Mouse (Mus musculus) CH12.LX (cell line): ENCODE results near the gene Grb10. TPM values are rescaled to one million over a fixed set of nuclear protein-coding genes. Genes with fewer than 3 reads are reported as not detected.

Experiments
- DNase-seq: peaks from one replicate; pipeline ENCODE4 v3.0.0-alpha.2; 2013; ENCODE audit errors: extremely low read depth
- H3K27ac ChIP-seq: 2 replicates; pipeline ENCODE4 v1.5.1; 2012; ENCODE audit warnings: low read depth, mild to moderate bottlenecking, control low read depth, moderate library complexity; ENCODE audit not compliant: insufficient read depth
- H3K27me3 ChIP-seq: replicated peaks from 2 replicates; pipeline ENCODE3; 2012; ENCODE audit warnings: inconsistent platforms
- H3K36me3 ChIP-seq, 2 experiments: replicated peaks in 1 of 2; 2 replicates each; pipeline versions ENCODE3 to v1.6.1; 2012; ENCODE audit warnings: inconsistent platforms in 1 of 2, low read length in 1 of 2, mild to moderate bottlenecking in 1 of 2, mixed read lengths in 1 of 2, moderate library complexity in 1 of 2; ENCODE audit not compliant: control insufficient read depth in 1 of 2, insufficient read depth in 1 of 2
- H3K4me1 ChIP-seq, 2 experiments: 2 replicates each; pipeline ENCODE4 v1.6.1; 2012; ENCODE audit warnings: inconsistent platforms in 1 of 2, moderate library complexity in 1 of 2; ENCODE audit not compliant: insufficient read depth in 2 of 2, control insufficient read depth in 1 of 2
- H3K4me2 ChIP-seq: 2 replicates; pipeline ENCODE4 v1.6.1; 2012; ENCODE audit warnings: low read depth, mild to moderate bottlenecking, control low read depth; ENCODE audit not compliant: poor library complexity, insufficient read depth, severe bottlenecking
- H3K4me3 ChIP-seq, 3 experiments: fragments of 150-350 bp in 1 of 3; sonication (generic) in 1 of 3; replicated peaks in 1 of 3; 2 replicates each; pipeline versions ENCODE3 to v1.5.1; 2011 to 2012; ENCODE audit warnings: low read depth in 2 of 3, low read length in 2 of 3, mild to moderate bottlenecking in 2 of 3, moderate library complexity in 2 of 3, control low read depth in 1 of 3, improper control_type of control experiment in 1 of 3, inconsistent platforms in 1 of 3, mixed read lengths in 1 of 3; ENCODE audit not compliant: poor library complexity in 1 of 3
- H3K79me2 ChIP-seq: replicated peaks from 2 replicates; pipeline ENCODE4 v1.6.1; 2012; ENCODE audit warnings: mild to moderate bottlenecking, moderate library complexity; ENCODE audit not compliant: control insufficient read depth, poor library complexity, insufficient read depth, severe bottlenecking; ENCODE audit errors: extremely low read depth
- H3K9ac ChIP-seq: 2 replicates; pipeline ENCODE4 v1.6.1; 2012; ENCODE audit warnings: low read depth, mild to moderate bottlenecking, control low read depth, moderate library complexity; ENCODE audit not compliant: insufficient read depth
- H3K9me3 ChIP-seq: replicated peaks from 2 replicates; pipeline ENCODE3; 2012; ENCODE audit warnings: low read length, inconsistent platforms, mixed read lengths
- CHD1 ChIP-seq: IDR thresholded peaks from 2 replicates; pipeline ENCODE4 v1.6.1; 2012; ENCODE audit warnings: low read depth, low read length, improper control_type of control experiment, inconsistent platforms
- CHD2 ChIP-seq: IDR thresholded peaks from 2 replicates; pipeline ENCODE4 v1.6.1; 2011; ENCODE audit warnings: low read length, improper control_type of control experiment
- CTCF ChIP-seq, 2 experiments: IDR thresholded peaks in 1 of 2; conservative IDR thresholded peaks in 1 of 2; 2 replicates each; pipeline ENCODE4 v1.5.1; 2011 to 2012; ENCODE audit warnings: low read depth in 2 of 2, low read length in 2 of 2, improper control_type of control experiment in 1 of 2, inconsistent platforms in 1 of 2, mild to moderate bottlenecking in 1 of 2, moderate library complexity in 1 of 2
- EP300 ChIP-seq: IDR thresholded peaks from 2 replicates; pipeline ENCODE4 v1.6.1; 2011; ENCODE audit warnings: low read length, improper control_type of control experiment
- GABPA ChIP-seq: IDR thresholded peaks from 2 replicates; pipeline ENCODE4 v1.6.1; 2012; ENCODE audit warnings: low read depth, low read length, improper control_type of control experiment, inconsistent platforms; ENCODE audit not compliant: insufficient replicate concordance
- IRF4 ChIP-seq: IDR thresholded peaks from 2 replicates; pipeline ENCODE4 v1.6.1; 2014; ENCODE audit warnings: low read depth, mild to moderate bottlenecking, inconsistent platforms, low read length, improper control_type of control experiment
- MAFK ChIP-seq: IDR thresholded peaks from 2 replicates; pipeline ENCODE4 v1.6.1; 2011; ENCODE audit warnings: low read length, improper control_type of control experiment; ENCODE audit not compliant: insufficient replicate concordance
- MEF2A ChIP-seq: IDR thresholded peaks from 2 replicates; pipeline ENCODE4 v1.6.1; 2014; ENCODE audit warnings: low read depth, mild to moderate bottlenecking, inconsistent platforms, low read length, improper control_type of control experiment, borderline replicate concordance
- MXI1 ChIP-seq: IDR thresholded peaks from 2 replicates; pipeline ENCODE4 v1.6.1; 2011; ENCODE audit warnings: mild to moderate bottlenecking, low read depth, low read length, improper control_type of control experiment
- POLR2AphosphoS2 ChIP-seq: IDR thresholded peaks from 2 replicates; pipeline ENCODE4 v1.6.1; 2011; ENCODE audit warnings: low read depth, low read length, improper control_type of control experiment
- SIN3A ChIP-seq: IDR thresholded peaks from 2 replicates; pipeline ENCODE4 v1.6.1; 2012; ENCODE audit warnings: low read length, improper control_type of control experiment, inconsistent platforms
- SMC3 ChIP-seq: IDR thresholded peaks from 2 replicates; pipeline ENCODE4 v1.6.1; 2011; ENCODE audit warnings: low read depth, low read length, improper control_type of control experiment
- TCF12 ChIP-seq: IDR thresholded peaks from 2 replicates; pipeline ENCODE4 v1.6.1; 2014; ENCODE audit warnings: low read depth, mild to moderate bottlenecking, inconsistent platforms, low read length, improper control_type of control experiment
- UBTF ChIP-seq: IDR thresholded peaks from 2 replicates; pipeline ENCODE4 v1.6.1; 2012; ENCODE audit warnings: low read depth, mild to moderate bottlenecking, inconsistent platforms, low read length, improper control_type of control experiment, moderate library complexity
- USF1 ChIP-seq: IDR thresholded peaks from 2 replicates; pipeline ENCODE4 v1.6.1; 2014; ENCODE audit warnings: low read depth, mild to moderate bottlenecking, inconsistent platforms, low read length, improper control_type of control experiment
- USF2 ChIP-seq: conservative IDR thresholded peaks from 2 replicates; pipeline ENCODE4 v1.6.1; 2011; ENCODE audit warnings: low read depth, low read length, improper control_type of control experiment
- ZC3H11A ChIP-seq: IDR thresholded peaks from 2 replicates; pipeline ENCODE4 v1.6.1; 2012; ENCODE audit warnings: low read depth, mild to moderate bottlenecking, inconsistent platforms, low read length, improper control_type of control experiment
- ZKSCAN1 ChIP-seq: IDR thresholded peaks from 2 replicates; pipeline ENCODE4 v1.6.1; 2012; ENCODE audit warnings: low read depth, inconsistent platforms, low read length, improper control_type of control experiment, borderline replicate concordance
- ZNF384 ChIP-seq: IDR thresholded peaks from 2 replicates; pipeline ENCODE4 v1.6.1; 2012; ENCODE audit warnings: low read depth, low read length, improper control_type of control experiment, inconsistent platforms
- dilution Hi-C: fragments of 300-500 bp; cut with MboI; formaldehyde crosslinking; loops from 2 replicates; pipeline ENCODE4 v1.14.3; 2020; ENCODE audit warnings: low sequenced_read_pairs; ENCODE audit not compliant: extremely low pct_unique_long_range_greater_than_20kb, extremely low pct_ligation_motif_present
- in situ Hi-C: fragments of 300-500 bp; cut with MboI; formaldehyde crosslinking; loops from 3 replicates; pipeline ENCODE4 v1.14.3; 2019; ENCODE audit warnings: low sequenced_read_pairs, low pct_ligation_motif_present, low pct_unique_long_range_greater_than_20kb, mixed read lengths
- polyA plus RNA-seq: library from polyadenylated mRNA; unstranded; fragments of >175 nt; gene quantifications from 2 replicates; pipeline ENCODE4 v1.2.1, GENCODE M21; 2012; ENCODE audit warnings: low read depth; ENCODE audit not compliant: insufficient read length
- total RNA-seq, 2 experiments: library from RNA; depleted of rRNA; stranded (reverse); fragments of 300-350 nt in 1 of 2; fragments of >200 nt in 1 of 2; gene quantifications; 2 replicates each; pipeline ENCODE4 v1.2.3; 2012 to 2014

The Grb10 gene
- total and polyA plus RNA-seq, 3 experiments, result 38.4 to 189 (median 137) TPM

DNA sequence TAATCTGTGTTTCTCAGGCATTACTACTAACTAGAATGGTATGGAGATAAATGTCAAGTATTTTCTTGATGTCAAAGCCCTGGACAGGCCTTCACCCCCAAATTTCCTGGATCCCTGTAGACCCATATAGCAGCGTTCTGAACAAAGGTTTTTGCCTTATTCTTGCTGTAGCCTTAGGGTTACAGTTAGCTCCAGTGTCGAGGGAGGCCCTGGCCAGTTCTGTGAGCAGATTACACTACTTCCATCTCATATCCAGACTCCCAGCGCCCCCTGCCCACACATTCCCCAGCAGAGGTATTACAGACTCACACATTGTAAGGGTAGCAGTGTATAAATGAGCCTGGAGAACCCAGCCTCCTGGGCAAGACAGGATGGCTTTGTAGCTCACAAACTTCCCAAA is 615 bp upstream of the Grb10 start:
- Histone ChIP-seq H3K4me2 (no peak overlapping the region), H3K36me3 (no peaks in the 10 kb centered on the region), H3K4me3 (no peak overlapping the region), H3K9me3 (peaks cover 22% of the 10 kb centered on the region), H3K27me3 (no peaks in the 10 kb centered on the region), H3K27ac (no peak overlapping the region), H3K79me2 (no peaks in the 10 kb centered on the region), H3K4me1 (peaks cover 5 to 23% of the 10 kb centered on the region in 2 experiments), H3K9ac (no peak overlapping the region)
- no peak for DNase-seq
- dilution Hi-C loops (no loop called here), in situ Hi-C loops (no loop called here)
- TF ChIP-seq IRF4 (no peak), USF1 (no peak), CTCF (conservative IDR thresholded peaks at IDR 0.05 in 1 of 2, IDR thresholded peaks at IDR 0.05 in 1 of 2; ENCODE audit: low read depth in 2 of 2, low read length in 2 of 2) (no peak), MXI1 (no peak), SIN3A (no peak), UBTF (no peak), ZC3H11A (no peak), ZNF384 (no peak), TCF12 (no peak), MAFK (no peak), CHD2 (no peak), ZKSCAN1 (no peak), SMC3 (no peak), EP300 (no peak), POLR2AphosphoS2 (no peak), GABPA (no peak), MEF2A (no peak), CHD1 (no peak)

DNA sequence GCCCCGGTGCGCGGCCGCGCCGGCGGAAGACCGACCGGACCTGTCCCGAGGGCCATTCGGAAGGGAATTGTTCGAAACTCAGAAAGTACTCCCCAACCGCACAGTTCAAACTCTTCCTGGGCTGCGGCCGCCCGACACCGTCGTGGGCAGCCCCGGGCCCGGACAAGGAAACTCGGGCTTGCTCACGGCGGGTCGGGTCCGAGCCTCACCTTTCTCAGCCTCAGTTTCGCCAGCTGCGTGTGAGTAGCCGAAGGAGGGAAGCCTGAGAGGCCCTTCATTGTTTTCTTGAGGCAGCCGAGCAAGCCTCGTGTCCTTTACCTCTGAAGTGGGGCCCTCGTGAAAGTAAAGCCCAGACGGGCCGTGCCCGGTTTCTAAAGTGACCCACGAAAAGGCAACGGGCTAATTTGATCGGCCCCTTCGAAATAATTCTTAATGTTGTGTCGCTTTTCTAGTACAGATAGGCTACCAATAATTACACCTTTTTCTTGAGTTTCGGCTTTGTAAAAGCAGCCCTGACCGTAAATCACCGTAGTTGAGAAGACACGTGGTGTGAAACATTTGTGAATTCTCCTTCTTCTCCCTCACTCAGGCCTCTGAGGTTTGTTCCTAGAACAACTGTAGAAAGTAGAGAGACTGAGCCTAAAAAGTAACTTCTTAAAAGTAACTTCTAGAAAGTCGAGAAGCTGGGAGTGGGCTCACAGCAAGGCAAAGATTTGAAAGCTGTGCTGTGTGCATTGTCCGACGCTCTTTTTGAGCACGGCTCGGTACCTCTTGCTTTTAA is 604 bp downstream of the Grb10 start:
- dilution Hi-C loops, result no loop called here
- Histone ChIP-seq H3K4me1 (peaks cover 5 to 22% of the 10 kb centered on the region in 2 experiments), H3K9me3 (peaks cover 22% of the 10 kb centered on the region), H3K27me3 (no peaks in the 10 kb centered on the region), H3K36me3 (no peaks in the 10 kb centered on the region), H3K4me3 (no peak overlapping the region), H3K9ac (no peak overlapping the region), H3K27ac (no peak overlapping the region), H3K79me2 (no peaks in the 10 kb centered on the region), H3K4me2 (no peak overlapping the region)
- no peak for TF ChIP-seq USF2
- no peak for DNase-seq
- in situ Hi-C loops, result no loop called here
